Mouse (Mus musculus): ENCODE data around the gene Sgk2.

The Sgk2 gene

GRCm38 (mm10) chr2:162991394-162992083 is 4.4 kb downstream of the Sgk2 start:
- no peak for DNase-seq (ENCODE audit: low read depth)

- DNase-seq (ENCODE audit: low read depth), result no peak
Observed at GRCm38 (mm10) chr2:162992084-162992437, 4.9 kb downstream of the Sgk2 start.

GRCm38 (mm10) chr2:162993881-162994616 is 6.9 kb downstream of the Sgk2 start:
- no peak for DNase-seq (ENCODE audit: low read depth)

- DNase-seq (ENCODE audit: low read depth), result peak; percentile 72
Observed at GRCm38 (mm10) chr2:162998528-162999230, 11.5 kb downstream of the Sgk2 start.

- DNase-seq (ENCODE audit: low read depth), result peak; percentile 76
Observed at GRCm38 (mm10) chr2:162999744-163000143, 12.6 kb downstream of the Sgk2 start.

- no peak for DNase-seq (ENCODE audit: low read depth)
Observed at GRCm38 (mm10) chr2:163001071-163001470, 13.9 kb downstream of the Sgk2 start.

GRCm38 (mm10) chr2:163007299-163007698 is 20.2 kb downstream of the Sgk2 start:
- DNase-seq (ENCODE audit: low read depth), result no peak

GRCm38 (mm10) chr2:163016916-163017743 is 30.0 kb downstream of the Sgk2 start, which contains the start of gene Ift52:
Ift52 (plus strand) TSS chr2:163017354.
- peak; percentile 93 for DNase-seq (ENCODE audit: low read depth)

GRCm38 (mm10) chr2:163031289-163031688 is 44.2 kb downstream of the Sgk2 start:
- DNase-seq (ENCODE audit: low read depth), result no peak

GRCm38 (mm10) chr2:163031757-163032156 is 44.6 kb downstream of the Sgk2 start:
- DNase-seq (ENCODE audit: low read depth), result no peak

GRCm38 (mm10) chr2:163032622-163033021 is 45.5 kb downstream of the Sgk2 start:
- DNase-seq (ENCODE audit: low read depth), result no peak

GRCm38 (mm10) chr2:163039940-163040339 is 52.8 kb downstream of the Sgk2 start:
- DNase-seq (ENCODE audit: low read depth), result no peak

GRCm38 (mm10) chr2:163048125-163048524 is 61.0 kb downstream of the Sgk2 start:
- DNase-seq (ENCODE audit: low read depth), result peak; percentile 78

GRCm38 (mm10) chr2:163049116-163049515 is 62.0 kb downstream of the Sgk2 start:
- DNase-seq (ENCODE audit: low read depth), result no peak

- no peak for DNase-seq (ENCODE audit: low read depth)
Observed at GRCm38 (mm10) chr2:163051691-163052090, 64.6 kb downstream of the Sgk2 start.

GRCm38 (mm10) chr2:163052101-163052500 is 65.0 kb downstream of the Sgk2 start:
- no peak for DNase-seq (ENCODE audit: low read depth)

GRCm38 (mm10) chr2:163052826-163053225 is 65.7 kb downstream of the Sgk2 start:
- DNase-seq (ENCODE audit: low read depth), result no peak

GRCm38 (mm10) chr2:163054335-163054840 is 67.3 kb downstream of the Sgk2 start, which contains the start of gene Mybl2:
Mybl2 (plus strand) TSS chr2:163054687.
- DNase-seq (ENCODE audit: low read depth), result peak; percentile 98

- peak; percentile 46 for DNase-seq (ENCODE audit: low read depth)
Observed at GRCm38 (mm10) chr2:163054891-163055494, 67.9 kb downstream of the Sgk2 start.

- DNase-seq (ENCODE audit: low read depth), result peak; percentile 54
Observed at GRCm38 (mm10) chr2:163055715-163056114, 68.6 kb downstream of the Sgk2 start.

GRCm38 (mm10) chr2:163056584-163056983 is 69.5 kb downstream of the Sgk2 start:
- no peak for DNase-seq (ENCODE audit: low read depth)

All from NIH3T3 (cell line).